Mouse (Mus musculus) myocyte (in vitro differentiated cells): ENCODE measurements at regions not wholly inside any gene's neighbourhood (a gene's known extent, or its start where the extent isn't known, plus 50 kb on each side); places are given as distances from the start of the nearest gene placed in this dataset.

Experiments used
- H3K27me3 ChIP-seq: one replicate; pipeline ENCODE4 v1.6.1; 2011; ENCODE audit not compliant: control insufficient read depth, insufficient read depth, insufficient read length
- H3K36me3 ChIP-seq: one replicate; pipeline ENCODE4 v1.6.1; 2011; ENCODE audit not compliant: control insufficient read depth, insufficient read depth
- H3K4me2 ChIP-seq: one replicate; pipeline ENCODE4 v1.6.1; 2011; ENCODE audit warnings: low read depth, control low read depth
- H3K4me3 ChIP-seq: one replicate; pipeline ENCODE4 v1.5.1; 2011; ENCODE audit warnings: mild to moderate bottlenecking, control low read depth, moderate library complexity
- H3K79me2 ChIP-seq: one replicate; pipeline ENCODE4 v1.6.1; 2011; ENCODE audit not compliant: control insufficient read depth, insufficient read depth
- H3ac ChIP-seq: one replicate; pipeline ENCODE4 v1.6.1; 2011; ENCODE audit not compliant: control insufficient read depth, insufficient read length
- CEBPB ChIP-seq: IDR thresholded peaks from 2 replicates; pipeline ENCODE4 v1.6.1; 2011; ENCODE audit warnings: mild to moderate bottlenecking, moderate library complexity; ENCODE audit not compliant: poor library complexity, insufficient read depth, severe bottlenecking
- E2F4 ChIP-seq: IDR thresholded peaks from one replicate; pipeline ENCODE4 v1.6.1; 2011; ENCODE audit warnings: mild to moderate bottlenecking, control low read depth, moderate library complexity; ENCODE audit not compliant: insufficient read depth
- MAX ChIP-seq: IDR thresholded peaks from one replicate; pipeline ENCODE4 v1.6.1; 2011; ENCODE audit warnings: low read depth, mild to moderate bottlenecking, control low read depth
- MYOD1 ChIP-seq, 3 experiments: IDR thresholded peaks; one replicate each; pipeline ENCODE4 v1.6.1; 2011; ENCODE audit warnings: control low read depth in 2 of 3, low read depth in 2 of 3, mild to moderate bottlenecking in 2 of 3, moderate library complexity in 1 of 3; ENCODE audit not compliant: insufficient read length in 2 of 3, control insufficient read depth in 1 of 3
- MYOG ChIP-seq, 3 experiments: IDR thresholded peaks; one replicate each; pipeline ENCODE4 v1.6.1; 2011; ENCODE audit warnings: control low read depth in 2 of 3, low read depth in 2 of 3, mild to moderate bottlenecking in 2 of 3; ENCODE audit not compliant: insufficient read length in 2 of 3, control insufficient read depth in 1 of 3, insufficient read depth in 1 of 3
- POLR2A ChIP-seq: IDR thresholded peaks from one replicate; pipeline ENCODE4 v1.6.1; 2011; ENCODE audit warnings: low read depth, mild to moderate bottlenecking, control low read depth, moderate library complexity; ENCODE audit not compliant: insufficient read length
- POLR2AphosphoS2 ChIP-seq: IDR thresholded peaks from one replicate; pipeline ENCODE4 v1.6.1; 2011; ENCODE audit warnings: low read depth, control low read depth; ENCODE audit not compliant: insufficient read length
- REST ChIP-seq: IDR thresholded peaks from one replicate; pipeline ENCODE4 v1.6.1; 2011; ENCODE audit warnings: mild to moderate bottlenecking, control low read depth, moderate library complexity; ENCODE audit not compliant: insufficient read depth, insufficient read length
- SRF ChIP-seq: IDR thresholded peaks from one replicate; pipeline ENCODE4 v1.6.1; 2011; ENCODE audit warnings: low read depth; ENCODE audit not compliant: control insufficient read depth, insufficient read length
- TCF12 ChIP-seq: IDR thresholded peaks from one replicate; pipeline ENCODE4 v1.6.1; 2011; ENCODE audit warnings: mild to moderate bottlenecking, control low read depth; ENCODE audit not compliant: poor library complexity, insufficient read depth, severe bottlenecking
- TCF3 ChIP-seq: IDR thresholded peaks from one replicate; pipeline ENCODE4 v1.6.1; 2011; ENCODE audit warnings: low read depth, control low read depth; ENCODE audit not compliant: insufficient read length
- USF1 ChIP-seq: IDR thresholded peaks from one replicate; pipeline ENCODE4 v1.6.1; 2011; ENCODE audit warnings: low read depth, mild to moderate bottlenecking, control low read depth, moderate library complexity

DNA sequence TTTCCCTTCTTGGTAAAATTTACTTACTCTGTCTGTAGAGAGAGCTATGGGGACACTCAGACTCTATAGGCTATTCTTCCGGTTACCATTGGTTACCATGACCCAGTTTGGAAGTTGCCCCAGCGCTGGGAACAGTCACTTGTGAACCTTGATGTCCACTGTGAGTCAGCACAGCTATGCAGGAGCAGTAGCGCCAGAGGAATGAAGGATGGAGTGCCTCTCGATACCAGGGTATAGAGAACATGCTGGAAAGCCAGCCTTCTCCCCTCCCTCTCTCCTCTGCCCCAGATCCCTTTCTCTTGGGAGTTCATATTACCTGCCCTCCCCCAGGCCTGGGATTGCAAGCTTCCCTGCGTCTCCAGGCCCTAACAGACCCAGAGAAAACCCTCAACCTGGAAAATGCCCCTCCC is 141.8 kb downstream of the Zfp36l1 start:
- Histone ChIP-seq H3K4me2 (no peak overlapping the region), H3K36me3 (no peaks in the 10 kb centered on the region), H3K79me2 (no peaks in the 10 kb centered on the region), H3K27me3 (no peaks in the 10 kb centered on the region), H3K4me3 (no peak overlapping the region), H3ac (no peak overlapping the region)
- TF ChIP-seq TCF12 (no peak), TCF3 (no peak), POLR2AphosphoS2 (no peak)

GRCm38 (mm10) chr12:79970227-79970901 is 142.4 kb downstream of the Zfp36l1 start:
- H3K4me3 ChIP-seq = no peak overlapping the region
- H3K79me2 ChIP-seq = no peaks in the 10 kb centered on the region
- TF ChIP-seq USF1 (no peak), TCF3 (no peak), POLR2A (no peak), E2F4 (no peak), MYOG (IDR thresholded peaks at IDR 0.05; ENCODE audit: control insufficient read depth in 1 of 3, insufficient read depth in 1 of 3, insufficient read length in 2 of 3, low read depth in 2 of 3) (no peak), POLR2AphosphoS2 (no peak), MYOD1 (IDR thresholded peaks at IDR 0.05; ENCODE audit: control insufficient read depth in 1 of 3, insufficient read length in 2 of 3, low read depth in 2 of 3) (peak in 2 of 3 experiments; percentile 72 to 83), TCF12 (no peak)
- H3ac ChIP-seq = no peak overlapping the region
- no peaks in the 10 kb centered on the region for H3K36me3 ChIP-seq
- no peak overlapping the region for H3K4me2 ChIP-seq
- H3K27me3 ChIP-seq = no peaks in the 10 kb centered on the region

DNA sequence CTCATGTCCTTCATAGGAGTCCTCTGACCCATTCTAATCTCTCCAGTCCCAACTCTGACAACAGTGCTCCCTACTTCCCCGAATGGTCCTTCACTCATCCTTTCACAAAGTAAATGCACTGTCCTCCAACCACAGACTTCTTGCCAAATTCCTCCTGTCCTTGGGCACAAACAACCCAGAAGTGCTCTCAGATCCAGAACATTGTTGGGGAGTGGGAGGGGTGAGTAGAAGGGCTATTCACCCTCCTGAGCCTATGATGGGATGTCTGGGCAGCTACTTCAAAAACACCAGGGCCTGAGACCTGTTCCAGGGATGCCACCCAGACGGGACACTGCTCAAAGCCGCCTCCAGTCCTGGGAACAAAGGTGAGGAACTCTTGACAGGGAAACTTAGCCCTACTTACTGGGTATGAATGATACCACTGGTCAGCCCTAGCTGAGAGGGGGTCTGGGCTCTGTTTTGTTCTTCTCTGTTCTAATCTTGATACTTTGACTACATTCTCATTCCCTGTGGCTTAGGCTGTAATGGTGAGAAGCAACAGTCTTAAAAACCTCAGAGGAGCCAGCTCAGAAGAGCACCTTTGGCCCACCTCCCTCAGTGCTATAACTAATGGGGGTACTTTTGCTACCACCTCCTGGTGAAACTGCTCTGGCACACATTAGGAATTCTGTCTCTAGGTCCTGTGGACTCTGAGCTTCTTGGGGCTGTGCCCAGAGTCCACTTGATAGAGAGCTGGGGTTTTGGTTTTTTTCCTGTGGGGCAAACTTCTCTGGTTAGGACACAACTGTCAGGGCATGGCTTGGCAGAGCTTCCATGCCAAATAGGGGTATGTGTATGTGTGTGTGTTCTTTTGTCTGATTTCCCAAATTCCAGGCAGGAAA is 143.2 kb downstream of the Zfp36l1 start:
- no peaks in the 10 kb centered on the region for H3K36me3 ChIP-seq
- no peaks in the 10 kb centered on the region for H3K27me3 ChIP-seq
- no peaks in the 10 kb centered on the region for H3K79me2 ChIP-seq
- H3K4me2 ChIP-seq = no peak overlapping the region
- TF ChIP-seq REST = no peak
- TF ChIP-seq MAX = no peak
- no peak for TF ChIP-seq POLR2AphosphoS2
- TF ChIP-seq SRF = peak; percentile 61
- no peak for TF ChIP-seq E2F4
- H3ac ChIP-seq = no peak overlapping the region
- H3K4me3 ChIP-seq = no peak overlapping the region

DNA sequence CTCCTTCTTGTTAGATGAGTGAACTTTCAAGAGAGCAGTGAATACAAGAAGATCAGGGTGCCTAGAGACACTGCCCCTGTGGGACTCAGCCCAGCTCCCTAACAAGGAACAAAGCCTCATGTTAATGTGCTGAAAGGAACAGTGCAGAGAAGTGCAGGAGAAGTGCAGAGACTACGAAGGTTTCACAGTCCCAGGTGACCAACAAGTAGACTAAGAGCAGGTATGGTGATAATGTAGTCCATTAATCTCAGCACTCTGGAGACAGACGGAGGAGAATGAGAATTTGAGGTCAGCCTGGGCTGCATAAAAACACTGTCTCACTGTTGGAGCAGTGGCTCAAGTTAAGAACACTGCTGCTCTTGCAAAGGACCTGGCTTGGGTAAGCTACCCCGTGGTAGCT is 144.1 kb downstream of the Zfp36l1 start:
- no peaks in the 10 kb centered on the region for H3K36me3 ChIP-seq
- no peaks in the 10 kb centered on the region for H3K79me2 ChIP-seq
- TF ChIP-seq USF1 = no peak
- TF ChIP-seq SRF = no peak
- TF ChIP-seq MYOD1 (IDR thresholded peaks at IDR 0.05; ENCODE audit: control insufficient read depth in 1 of 3, insufficient read length in 2 of 3, low read depth in 2 of 3) = no peak
- TF ChIP-seq TCF12 = no peak
- TF ChIP-seq POLR2AphosphoS2 = no peak
- no peak for TF ChIP-seq TCF3
- H3K4me2 ChIP-seq = no peak overlapping the region
- no peaks in the 10 kb centered on the region for H3K27me3 ChIP-seq
- H3K4me3 ChIP-seq = no peak overlapping the region
- H3ac ChIP-seq = no peak overlapping the region

DNA sequence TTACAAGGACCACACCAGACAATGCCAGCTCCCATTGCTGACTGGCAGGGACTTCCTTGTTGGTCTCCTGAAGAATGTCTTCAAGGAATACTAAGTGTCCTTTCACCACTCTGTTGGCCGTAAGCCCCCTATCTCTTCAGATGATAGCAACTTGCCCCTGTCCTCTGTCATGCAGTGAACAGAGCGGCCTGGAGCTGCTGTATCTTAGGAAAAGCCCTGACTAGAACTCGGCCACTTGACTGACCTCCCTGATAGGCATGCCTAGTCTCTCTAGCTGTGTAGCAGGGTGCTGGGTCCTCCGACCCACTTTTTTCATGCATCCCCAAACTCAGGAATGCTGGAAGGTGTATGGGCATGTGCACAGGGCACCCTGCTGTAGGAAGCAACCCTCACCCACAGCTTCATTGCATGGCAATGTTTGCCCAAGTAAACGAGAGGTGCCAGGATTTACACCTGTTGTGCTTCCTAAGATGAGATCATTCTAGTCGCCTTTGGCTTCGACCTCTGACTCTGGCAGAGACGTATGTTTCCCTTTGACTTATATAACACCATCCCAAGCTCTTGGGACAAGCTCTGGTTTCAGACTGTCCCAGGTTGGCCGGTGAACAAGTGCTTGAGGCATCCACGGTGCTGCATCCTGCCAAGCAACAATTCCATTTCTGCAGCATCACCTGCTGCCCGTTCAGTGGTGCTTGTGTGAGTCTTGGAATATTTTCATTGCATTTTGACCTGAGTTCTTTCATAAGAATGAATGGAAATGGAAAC is 145.1 kb downstream of the Zfp36l1 start:
- no peak overlapping the region for H3K4me2 ChIP-seq
- no peak for TF ChIP-seq CEBPB
- peak in 2 of 3 experiments; percentile 6 to 15 for TF ChIP-seq MYOD1 (IDR thresholded peaks at IDR 0.05; ENCODE audit: control insufficient read depth in 1 of 3, insufficient read length in 2 of 3, low read depth in 2 of 3)
- no peak for TF ChIP-seq MYOG (IDR thresholded peaks at IDR 0.05; ENCODE audit: control insufficient read depth in 1 of 3, insufficient read depth in 1 of 3, insufficient read length in 2 of 3, low read depth in 2 of 3)
- no peak for TF ChIP-seq MAX
- no peak for TF ChIP-seq USF1

More for the DNA sequence above, 145.1 kb downstream of the Zfp36l1 start:
- Histone ChIP-seq H3ac (no peak overlapping the region), H3K27me3 (no peaks in the 10 kb centered on the region), H3K4me3 (no peak overlapping the region), H3K36me3 (no peaks in the 10 kb centered on the region), H3K79me2 (no peaks in the 10 kb centered on the region)
